In genomic region chr17:70633181-70633944, GRCm38 (mm10) we compare ENCODE assay signal across 8 mouse cellular contexts.
DNase-seq lines count a peak whose midpoint lies in the region; ATAC-seq lines count a peak whose summit lies in the region.

No protein-coding gene starts in this region.

- peaks cover 9% of the 10 kb centered on the region; the same call in 1 of the 2 replicates for H3K4me1 ChIP-seq in hindbrain, embryonic 12.5 days

- peak; percentile 10 for DNase-seq in T-cell, adult 2 months (ENCODE audit: low spot score)
- DNase-seq in cerebellum, postnatal 14 days, result peak; percentile 95 to 97
- DNase-seq in frontal cortex, postnatal 25 days (ENCODE audit: low spot score in 2 of 2), result peak; percentile 87 to 88
- peak; percentile 93 for DNase-seq in layer of hippocampus, adult 9-11 months
- peak; percentile 82 for DNase-seq in lung, postnatal 10 days
- DNase-seq in right cerebral cortex, adult 18-20 months, result peak; percentile 89
- no peak for DNase-seq in c-Kit-positive CD71-positive TER-119-positive erythroid progenitor cells, embryonic 14.5 days (ENCODE audit: low spot score)

- peak; percentile 96 for ATAC-seq in hindbrain, embryonic 12.5 days (ENCODE audit: low FRiP score)

- peak overlapping the region; percentile 71; the same call in 1 of the 2 replicates for H3K27ac ChIP-seq in hindbrain, embryonic 12.5 days

- no peaks in the 10 kb centered on the region for H3K36me3 ChIP-seq in hindbrain, embryonic 12.5 days

- no peaks in the 10 kb centered on the region for H3K9me3 ChIP-seq in hindbrain, embryonic 12.5 days (replicated peaks)

- H3K4me3 ChIP-seq in hindbrain, embryonic 12.5 days, result no peak overlapping the region

- H3K9ac ChIP-seq in hindbrain, embryonic 12.5 days, result no peak overlapping the region

- H3K4me2 ChIP-seq in hindbrain, embryonic 12.5 days (replicated peaks), result peak overlapping the region; percentile 11

- 15% methylated on average over 9 of the region's 9 CpGs for WGBS in hindbrain, embryonic 12.5 days

- H3K27me3 ChIP-seq in hindbrain, embryonic 12.5 days, result no peaks in the 10 kb centered on the region; the same call in 1 of the 2 replicates
